Mouse (Mus musculus) bone marrow macrophage, adult 2 months (primary cell): ENCODE results near the gene Fndc1. TPM values are rescaled to one million over a fixed set of nuclear protein-coding genes. Genes with fewer than 3 reads are reported as not detected.

Experiments used
- H3K27ac ChIP-seq: 2 replicates; pipeline ENCODE4 v1.5.1; 2012; ENCODE audit warnings: low read depth, low read length; ENCODE audit not compliant: insufficient read depth
- H3K4me1 ChIP-seq: 2 replicates; pipeline ENCODE4 v1.6.1; 2012; ENCODE audit warnings: low read length; ENCODE audit not compliant: control insufficient read depth, insufficient read depth
- H3K4me3 ChIP-seq: 2 replicates; pipeline ENCODE4 v1.5.1; 2012; ENCODE audit warnings: mild to moderate bottlenecking, low read length, moderate library complexity; ENCODE audit not compliant: insufficient read depth
- CTCF ChIP-seq: IDR thresholded peaks from 2 replicates; pipeline ENCODE4 v1.5.1; 2012; ENCODE audit warnings: low read depth, mild to moderate bottlenecking, low read length, moderate library complexity
- POLR2A ChIP-seq: IDR thresholded peaks from 2 replicates; pipeline ENCODE4 v1.6.1; 2012; ENCODE audit warnings: mild to moderate bottlenecking, low read depth, low read length, borderline replicate concordance
- polyA plus RNA-seq: library from polyadenylated mRNA; stranded (reverse); fragments of >200 nt; gene quantifications from 2 replicates; pipeline ENCODE4 v1.2.4, GENCODE M21; 2012; ENCODE audit not compliant: missing spikeins, insufficient read depth, insufficient read length

Fndc1 gene
- polyA plus RNA-seq, 1 experiment, result not detected

- Histone ChIP-seq H3K27ac (no peak overlapping the region), H3K4me3 (no peak overlapping the region), H3K4me1 (no peaks in the 10 kb centered on the region)
- TF ChIP-seq POLR2A, result no peak
- peak; percentile 78 for TF ChIP-seq CTCF
These were observed 5.4 kb downstream of the Fndc1 start for GRCm38 (mm10) chr17:7821553-7822186.

GRCm38 (mm10) chr17:7820176-7820575 is 6.9 kb downstream of the Fndc1 start:
- TF ChIP-seq POLR2A (no peak), CTCF (no peak)
- H3K4me1 ChIP-seq, result no peaks in the 10 kb centered on the region
- H3K4me3 ChIP-seq, result no peak overlapping the region
- H3K27ac ChIP-seq, result no peak overlapping the region

GRCm38 (mm10) chr17:7816602-7817001 is 10.5 kb downstream of the Fndc1 start:
- Histone ChIP-seq H3K4me1 (no peaks in the 10 kb centered on the region), H3K4me3 (no peak overlapping the region), H3K27ac (no peak overlapping the region)
- TF ChIP-seq CTCF (no peak), POLR2A (no peak)

GRCm38 (mm10) chr17:7814433-7814832 is 12.7 kb downstream of the Fndc1 start:
- no peak overlapping the region for H3K4me3 ChIP-seq
- H3K4me1 ChIP-seq, result no peaks in the 10 kb centered on the region

GRCm38 (mm10) chr17:7808043-7808442 is 19.1 kb downstream of the Fndc1 start:
- H3K4me3 ChIP-seq, result no peak overlapping the region

More at GRCm38 (mm10) chr17:7814433-7814832, 12.7 kb downstream of the Fndc1 start:
- TF ChIP-seq POLR2A (no peak), CTCF (no peak)
- no peak overlapping the region for H3K27ac ChIP-seq

GRCm38 (mm10) chr17:7805105-7805504 is 22.0 kb downstream of the Fndc1 start:
- Histone ChIP-seq H3K4me1 (no peaks in the 10 kb centered on the region), H3K4me3 (no peak overlapping the region), H3K27ac (no peak overlapping the region)
- no peak for TF ChIP-seq CTCF
- TF ChIP-seq POLR2A, result no peak

More at GRCm38 (mm10) chr17:7808043-7808442, 19.1 kb downstream of the Fndc1 start:
- no peak overlapping the region for H3K27ac ChIP-seq
- no peaks in the 10 kb centered on the region for H3K4me1 ChIP-seq
- TF ChIP-seq POLR2A (no peak), CTCF (no peak)

GRCm38 (mm10) chr17:7802483-7802882 is 24.6 kb downstream of the Fndc1 start:
- TF ChIP-seq CTCF, result no peak
- TF ChIP-seq POLR2A, result no peak
- H3K4me1 ChIP-seq, result no peaks in the 10 kb centered on the region

GRCm38 (mm10) chr17:7799894-7800293 is 27.2 kb downstream of the Fndc1 start:
- TF ChIP-seq POLR2A (no peak), CTCF (no peak)
- H3K27ac ChIP-seq, result no peak overlapping the region
- no peak overlapping the region for H3K4me3 ChIP-seq
- no peaks in the 10 kb centered on the region for H3K4me1 ChIP-seq

More at GRCm38 (mm10) chr17:7802483-7802882, 24.6 kb downstream of the Fndc1 start:
- Histone ChIP-seq H3K4me3 (no peak overlapping the region), H3K27ac (no peak overlapping the region)

GRCm38 (mm10) chr17:7795584-7795983 is 31.5 kb downstream of the Fndc1 start:
- TF ChIP-seq POLR2A (no peak), CTCF (no peak)
- no peak overlapping the region for H3K4me3 ChIP-seq
- H3K4me1 ChIP-seq, result no peaks in the 10 kb centered on the region

GRCm38 (mm10) chr17:7795168-7795567 is 31.9 kb downstream of the Fndc1 start:
- TF ChIP-seq CTCF (no peak), POLR2A (no peak)
- Histone ChIP-seq H3K27ac (no peak overlapping the region), H3K4me3 (no peak overlapping the region), H3K4me1 (no peaks in the 10 kb centered on the region)

More at GRCm38 (mm10) chr17:7795584-7795983, 31.5 kb downstream of the Fndc1 start:
- no peak overlapping the region for H3K27ac ChIP-seq

- TF ChIP-seq CTCF (no peak), POLR2A (no peak)
- Histone ChIP-seq H3K4me1 (no peaks in the 10 kb centered on the region), H3K4me3 (no peak overlapping the region), H3K27ac (no peak overlapping the region)
These were observed 33.0 kb downstream of the Fndc1 start for GRCm38 (mm10) chr17:7794093-7794492.

GRCm38 (mm10) chr17:7790512-7790911 is 36.6 kb downstream of the Fndc1 start:
- Histone ChIP-seq H3K4me1 (no peaks in the 10 kb centered on the region), H3K4me3 (no peak overlapping the region), H3K27ac (no peak overlapping the region)
- no peak for TF ChIP-seq POLR2A
- no peak for TF ChIP-seq CTCF
